Mouse (Mus musculus) layer of hippocampus, adult 9-11 months (tissue): Measurements from ENCODE around the gene Eif6.
A peak's percentile ranks its signal among the peaks of the same experiment; 100 is the strongest.
"Not testable (repeated sequence)": the region's sequence is repeated elsewhere in the genome, so short reads cannot be mapped to it uniquely, and the experiment has no call there.

Experiments used
- DNase-seq: peaks from one replicate; pipeline ENCODE4 v3.0.0; 2022

Gene Eif6

GRCm38 (mm10) chr2:155826630-155827424, at the start of gene Eif6:
Gene Eif6, minus strand, starts transcription at chr2:155826925.
- peak; percentile 87 for DNase-seq

- DNase-seq: no peak
Measured at GRCm38 (mm10) chr2:155873636-155874035, 46.9 kb upstream of the Eif6 start.

- DNase-seq: no peak
Measured at GRCm38 (mm10) chr2:155872930-155873507, 46.3 kb upstream of the Eif6 start.

GRCm38 (mm10) chr2:155872486-155872885, 45.8 kb upstream of the Eif6 start:
- DNase-seq: peak; percentile 10

- no peak for DNase-seq
Measured at GRCm38 (mm10) chr2:155869772-155870171, 43.0 kb upstream of the Eif6 start.

GRCm38 (mm10) chr2:155868320-155868719, 41.6 kb upstream of the Eif6 start:
- no peak for DNase-seq

- DNase-seq: no peak
Measured at GRCm38 (mm10) chr2:155863301-155863867, 36.7 kb upstream of the Eif6 start.

GRCm38 (mm10) chr2:155862573-155863300, 36.0 kb upstream of the Eif6 start:
- DNase-seq: peak; percentile 16

GRCm38 (mm10) chr2:155861581-155861980, 34.9 kb upstream of the Eif6 start:
- DNase-seq: no peak

- DNase-seq: no peak
Measured at GRCm38 (mm10) chr2:155860102-155860501, 33.4 kb upstream of the Eif6 start.

GRCm38 (mm10) chr2:155852536-155852935, 25.8 kb upstream of the Eif6 start:
- no peak for DNase-seq

- no peak for DNase-seq
Measured at GRCm38 (mm10) chr2:155850120-155850519, 23.4 kb upstream of the Eif6 start.

- DNase-seq: no peak
Measured at GRCm38 (mm10) chr2:155849464-155849863, 22.7 kb upstream of the Eif6 start.

GRCm38 (mm10) chr2:155848291-155848690, 21.6 kb upstream of the Eif6 start:
- peak; percentile 60 for DNase-seq

- DNase-seq: no peak
Measured at GRCm38 (mm10) chr2:155846930-155847329, 20.2 kb upstream of the Eif6 start.

GRCm38 (mm10) chr2:155838961-155839360, 12.2 kb upstream of the Eif6 start:
- DNase-seq: no peak

GRCm38 (mm10) chr2:155837961-155838360, 11.2 kb upstream of the Eif6 start:
- no peak for DNase-seq

GRCm38 (mm10) chr2:155834732-155835131, 8.0 kb upstream of the Eif6 start, which contains the start of gene Fam83c:
Gene Fam83c, minus strand, starts transcription at chr2:155834854.
- no peak for DNase-seq

GRCm38 (mm10) chr2:155832087-155832486, 5.4 kb upstream of the Eif6 start:
- not testable (repeated sequence) for DNase-seq

GRCm38 (mm10) chr2:155831302-155831701, 4.6 kb upstream of the Eif6 start:
- DNase-seq: no peak

GRCm38 (mm10) chr2:155830841-155831240, 4.1 kb upstream of the Eif6 start:
- no peak for DNase-seq

- DNase-seq: no peak
Measured at GRCm38 (mm10) chr2:155825904-155826629, 658 bp downstream of the Eif6 start.

GRCm38 (mm10) chr2:155823722-155824121, 3.0 kb downstream of the Eif6 start:
- no peak for DNase-seq
